Mouse (Mus musculus) ES-Bruce4 (cell line): ENCODE data around the gene St3gal3. TPM values are rescaled to one million over a fixed set of nuclear protein-coding genes. Genes with fewer than 3 reads are reported as not detected.

ENCODE experiments used
- H3K27ac ChIP-seq: 2 replicates; pipeline ENCODE4 v1.5.1; 2012; ENCODE audit warnings: low read length, inconsistent platforms; ENCODE audit not compliant: insufficient read depth
- H3K27me3 ChIP-seq: 2 replicates; pipeline ENCODE4 v1.6.1; 2012; ENCODE audit warnings: mild to moderate bottlenecking, low read length, inconsistent platforms; ENCODE audit not compliant: control insufficient read depth, poor library complexity, insufficient read depth, severe bottlenecking
- H3K36me3 ChIP-seq: 2 replicates; pipeline ENCODE4 v1.6.1; 2012; ENCODE audit warnings: inconsistent platforms, mild to moderate bottlenecking, low read length, moderate library complexity; ENCODE audit not compliant: control insufficient read depth, poor library complexity, insufficient read depth, severe bottlenecking
- H3K4me1 ChIP-seq: one replicate; pipeline ENCODE4 v1.8.1; 2011; ENCODE audit warnings: low read length; ENCODE audit not compliant: control insufficient read depth, insufficient read depth
- H3K4me3 ChIP-seq: 2 replicates; pipeline ENCODE4 v1.5.1; 2011; ENCODE audit warnings: low read depth, mild to moderate bottlenecking, low read length
- H3K9ac ChIP-seq: 2 replicates; pipeline ENCODE4 v1.6.1; 2012; ENCODE audit warnings: low read depth, mild to moderate bottlenecking, inconsistent platforms; ENCODE audit not compliant: poor library complexity, severe bottlenecking
- H3K9me3 ChIP-seq: replicated peaks from 2 replicates; pipeline ENCODE4 v1.6.1; 2012; ENCODE audit warnings: mild to moderate bottlenecking, low read length, inconsistent platforms; ENCODE audit not compliant: control insufficient read depth, poor library complexity, insufficient read depth, severe bottlenecking
- CTCF ChIP-seq: IDR thresholded peaks from one replicate; pipeline ENCODE4 v1.8.1; 2011; ENCODE audit warnings: low read depth, low read length
- EP300 ChIP-seq: IDR thresholded peaks from 2 replicates; pipeline ENCODE4 v1.6.1; 2011; ENCODE audit warnings: low read depth, low read length; ENCODE audit not compliant: insufficient read depth
- POLR2A ChIP-seq: IDR thresholded peaks from one replicate; pipeline ENCODE4 v1.8.1; 2011; ENCODE audit warnings: low read length; ENCODE audit not compliant: insufficient read depth
- polyA plus RNA-seq: library from polyadenylated mRNA; stranded (reverse); fragments of >200 nt; gene quantifications from 2 replicates; pipeline ENCODE4 v1.2.4, GENCODE M21; 2011; ENCODE audit warnings: low read depth; ENCODE audit not compliant: missing spikeins, insufficient read depth, insufficient read length

Gene St3gal3
- polyA plus RNA-seq, 1 experiment, result 13.9 TPM

DNA sequence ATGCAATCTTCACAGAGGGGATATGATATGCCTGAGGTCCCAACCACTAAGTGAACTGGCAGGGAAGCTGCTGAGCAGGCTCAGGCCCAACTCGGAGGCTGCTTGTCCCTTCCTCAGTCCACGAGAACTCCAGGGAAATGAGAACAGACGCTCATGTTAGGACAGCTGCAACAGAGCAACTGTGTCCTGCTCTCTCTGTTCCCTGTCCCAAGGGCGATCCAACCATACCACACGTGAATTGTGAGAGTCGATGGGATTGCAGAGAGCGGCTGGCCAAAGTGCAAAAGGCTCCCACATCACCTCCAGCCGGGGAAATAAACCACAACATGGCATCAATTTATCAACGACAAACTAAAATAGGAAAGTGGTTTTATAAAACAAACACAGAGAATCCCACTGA lies 90.2 kb downstream of the St3gal3 start:
- no peaks in the 10 kb centered on the region for H3K9me3 ChIP-seq
- no peak for TF ChIP-seq POLR2A
- no peak for TF ChIP-seq CTCF
- no peak for TF ChIP-seq EP300
- no peaks in the 10 kb centered on the region for H3K4me1 ChIP-seq
- H3K9ac ChIP-seq, result no peak overlapping the region
- H3K27me3 ChIP-seq, result no peaks in the 10 kb centered on the region
- no peak overlapping the region for H3K27ac ChIP-seq
- no peaks in the 10 kb centered on the region for H3K36me3 ChIP-seq
- H3K4me3 ChIP-seq, result no peak overlapping the region

DNA sequence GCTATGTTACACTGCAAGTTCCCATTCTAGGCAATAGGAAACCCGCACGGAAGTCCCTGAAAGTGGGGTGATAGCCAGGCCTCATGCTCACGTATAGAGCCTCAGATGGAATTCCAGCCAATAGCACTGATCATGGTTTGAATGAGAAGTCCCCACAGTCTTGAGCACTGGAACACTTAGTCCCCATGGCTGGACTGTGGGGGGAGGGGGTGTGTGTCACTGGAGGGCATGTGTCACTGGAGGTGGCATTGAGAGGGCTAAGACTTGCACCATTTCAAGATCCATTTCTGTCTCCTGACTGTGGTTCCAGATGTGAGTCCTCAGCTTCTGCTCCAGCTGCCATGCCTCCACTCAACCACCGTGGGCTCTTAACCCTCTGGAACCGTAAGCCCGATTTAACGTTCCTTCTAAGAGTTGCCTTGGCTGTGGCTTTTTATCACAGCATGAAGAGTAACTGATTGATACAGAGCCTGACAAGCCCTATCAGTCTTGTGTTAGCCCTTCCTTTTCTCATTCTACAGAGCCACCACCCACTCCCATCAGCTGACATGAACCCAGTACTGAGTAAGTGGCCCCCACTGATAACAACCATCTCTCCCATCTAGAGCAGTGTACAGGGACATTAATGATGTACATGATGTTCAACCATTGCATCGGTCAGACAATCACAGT lies 91.2 kb downstream of the St3gal3 start:
- no peaks in the 10 kb centered on the region for H3K9me3 ChIP-seq
- H3K27ac ChIP-seq, result no peak overlapping the region
- H3K27me3 ChIP-seq, result no peaks in the 10 kb centered on the region
- no peak overlapping the region for H3K9ac ChIP-seq
- TF ChIP-seq POLR2A (no peak), CTCF (no peak), EP300 (no peak)
- no peaks in the 10 kb centered on the region for H3K4me1 ChIP-seq
- H3K36me3 ChIP-seq, result no peaks in the 10 kb centered on the region
- no peak overlapping the region for H3K4me3 ChIP-seq

- Histone ChIP-seq H3K4me3 (no peak overlapping the region), H3K27me3 (no peaks in the 10 kb centered on the region), H3K9ac (no peak overlapping the region), H3K36me3 (no peaks in the 10 kb centered on the region), H3K9me3 (no peaks in the 10 kb centered on the region), H3K4me1 (no peaks in the 10 kb centered on the region), H3K27ac (no peak overlapping the region)
- TF ChIP-seq POLR2A (no peak), CTCF (no peak), EP300 (no peak)
Observed at GRCm38 (mm10) chr4:118042671-118043320, 91.9 kb downstream of the St3gal3 start.

DNA sequence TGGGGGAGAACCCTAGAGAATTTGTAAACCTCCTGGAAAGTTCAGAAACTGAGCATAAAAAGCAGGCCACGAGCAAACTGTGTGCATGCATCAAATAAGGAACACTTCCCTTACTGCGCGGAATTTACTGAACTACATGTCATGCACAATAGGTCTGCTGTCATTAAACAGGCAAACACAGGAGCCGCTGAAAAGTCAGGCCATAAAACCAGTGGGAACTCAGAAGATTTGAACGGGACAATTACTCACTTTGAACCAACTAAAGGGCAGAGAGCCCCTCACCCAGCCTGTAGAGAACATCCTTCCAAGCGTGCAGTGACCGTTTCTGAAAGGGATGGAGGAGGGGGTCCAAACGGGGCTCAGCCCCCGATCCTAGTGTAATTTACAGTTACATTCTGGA lies 93.6 kb downstream of the St3gal3 start:
- Histone ChIP-seq H3K4me1 (no peaks in the 10 kb centered on the region), H3K27me3 (no peaks in the 10 kb centered on the region), H3K9ac (no peak overlapping the region), H3K27ac (no peak overlapping the region), H3K36me3 (no peaks in the 10 kb centered on the region), H3K9me3 (no peaks in the 10 kb centered on the region), H3K4me3 (no peak overlapping the region)
- TF ChIP-seq POLR2A (no peak), EP300 (no peak), CTCF (no peak)

GRCm38 (mm10) chr4:118040650-118041049 lies 94.1 kb downstream of the St3gal3 start:
- H3K36me3 ChIP-seq, result no peaks in the 10 kb centered on the region
- no peak for TF ChIP-seq POLR2A
- no peak for TF ChIP-seq CTCF
- TF ChIP-seq EP300, result no peak
- H3K27me3 ChIP-seq, result no peaks in the 10 kb centered on the region
- no peak overlapping the region for H3K4me3 ChIP-seq
- no peak overlapping the region for H3K9ac ChIP-seq
- no peaks in the 10 kb centered on the region for H3K9me3 ChIP-seq
- no peaks in the 10 kb centered on the region for H3K4me1 ChIP-seq
- H3K27ac ChIP-seq, result no peak overlapping the region

DNA sequence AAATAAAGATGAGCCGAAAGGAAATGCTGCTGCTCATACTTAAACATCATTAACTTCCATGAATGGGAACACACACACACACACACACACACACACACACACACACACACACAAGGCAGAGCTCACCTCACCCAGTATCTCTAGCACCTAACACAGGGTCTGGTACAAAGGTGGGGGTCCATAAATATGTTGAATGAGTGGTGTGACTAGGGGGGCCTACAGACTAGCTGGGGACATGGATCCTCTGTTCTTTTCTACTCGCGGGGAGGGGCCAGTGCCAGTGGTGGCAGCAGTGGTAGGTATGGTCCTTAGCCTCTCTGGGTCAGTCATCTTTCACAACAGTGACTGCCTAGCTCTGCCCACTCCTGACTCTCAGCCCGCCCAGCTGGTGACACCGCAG lies 94.8 kb downstream of the St3gal3 start:
- no peaks in the 10 kb centered on the region for H3K4me1 ChIP-seq
- TF ChIP-seq POLR2A, result no peak
- TF ChIP-seq EP300, result no peak

More for the DNA sequence above, 94.8 kb downstream of the St3gal3 start:
- no peaks in the 10 kb centered on the region for H3K36me3 ChIP-seq
- H3K27me3 ChIP-seq, result no peaks in the 10 kb centered on the region
- no peak overlapping the region for H3K4me3 ChIP-seq
- no peaks in the 10 kb centered on the region for H3K9me3 ChIP-seq
- H3K9ac ChIP-seq, result no peak overlapping the region
- H3K27ac ChIP-seq, result no peak overlapping the region
